Mouse (Mus musculus): ENCODE results near the gene 4921524J17Rik. TPM values are rescaled to one million over a fixed set of nuclear protein-coding genes. Genes with fewer than 3 reads are reported as not detected.

4921524J17Rik gene
- total and polyA plus RNA-seq, 3 experiments, result 14.6 to 21.9 TPM; not detected in 1

- Histone ChIP-seq H3K4me1 (ENCODE audit: control insufficient read depth in 1 of 2, insufficient read depth in 2 of 2, low read length in 2 of 2) (no peaks in the 10 kb centered on the region), H3K27me3 (ENCODE audit: control insufficient read depth in 1 of 2, insufficient read depth in 2 of 2, low read length in 2 of 2) (peaks cover 0 to 3% of the 10 kb centered on the region in 2 experiments; a peak in 2 of 4 replicates), H3K27ac (ENCODE audit: control insufficient read depth, low read depth, low read length) (no peak overlapping the region), H3K9me3 (replicated peaks; ENCODE audit: insufficient read depth, low read length) (no peaks in the 10 kb centered on the region), H3K9ac (ENCODE audit: control insufficient read depth, low read depth, low read length, poor library complexity, severe bottlenecking) (no peak overlapping the region), H3K4me3 (ENCODE audit: control insufficient read depth in 1 of 2, insufficient read depth in 1 of 2, low read depth in 2 of 2, low read length in 2 of 2) (no peak overlapping the region), H3K79me2 (ENCODE audit: control insufficient read depth, insufficient read depth, low read length, poor library complexity) (no peaks in the 10 kb centered on the region), H3K36me3 (ENCODE audit: control insufficient read depth in 1 of 2, insufficient read depth in 2 of 2, low read length in 2 of 2) (no peaks in the 10 kb centered on the region)
- DNase-seq (ENCODE audit: low read depth, low spot score), result no peak
- TF ChIP-seq POLR2AphosphoS2 (IDR thresholded peaks at IDR 0.05; ENCODE audit: low read length) (no peak), E2F4 (IDR thresholded peaks at IDR 0.05; ENCODE audit: borderline replicate concordance, low read depth, low read length) (no peak), CTCF (IDR thresholded peaks at IDR 0.05 in 2 of 3, conservative IDR thresholded peaks at IDR 0.05 in 1 of 3; ENCODE audit: control insufficient read depth in 1 of 3, insufficient read depth in 1 of 3, low read depth in 2 of 3, low read length in 3 of 3, poor library complexity in 1 of 3, severe bottlenecking in 1 of 3) (no peak), ZNF384 (IDR thresholded peaks at IDR 0.05; ENCODE audit: low read depth, low read length) (no peak), MYC (IDR thresholded peaks at IDR 0.05; ENCODE audit: low read depth, low read length) (no peak), NELFE (IDR thresholded peaks at IDR 0.05; ENCODE audit: low read depth, low read length) (no peak), TCF12 (IDR thresholded peaks at IDR 0.05; ENCODE audit: low read depth, low read length) (no peak), MEF2A (IDR thresholded peaks at IDR 0.05; ENCODE audit: extremely low read depth, insufficient replicate concordance, low read depth, low read length, poor library complexity, severe bottlenecking) (no peak), MAFK (IDR thresholded peaks at IDR 0.05; ENCODE audit: borderline replicate concordance, low read depth, low read length) (no peak), UBTF (IDR thresholded peaks at IDR 0.05; ENCODE audit: borderline replicate concordance, insufficient read depth, low read depth, low read length) (no peak)
Measured at GRCm38 (mm10) chr8:85466056-85466455, 33.4 kb upstream of the 4921524J17Rik start.

GRCm38 (mm10) chr8:85464316-85464715, 31.7 kb upstream of the 4921524J17Rik start:
- no peak overlapping the region for H3K4me3 ChIP-seq (ENCODE audit: control insufficient read depth in 1 of 2, insufficient read depth in 1 of 2, low read depth in 2 of 2, low read length in 2 of 2)

More at GRCm38 (mm10) chr8:85464316-85464715, 31.7 kb upstream of the 4921524J17Rik start:
- no peaks in the 10 kb centered on the region for H3K36me3 ChIP-seq (ENCODE audit: control insufficient read depth in 1 of 2, insufficient read depth in 2 of 2, low read length in 2 of 2)
- no peak overlapping the region for H3K27ac ChIP-seq (ENCODE audit: control insufficient read depth, low read depth, low read length)
- DNase-seq (ENCODE audit: low read depth, low spot score), result no peak
- no peaks in the 10 kb centered on the region for H3K9me3 ChIP-seq (replicated peaks; ENCODE audit: insufficient read depth, low read length)
- peaks cover 0 to 3% of the 10 kb centered on the region in 2 experiments; a peak in 2 of 4 replicates for H3K27me3 ChIP-seq (ENCODE audit: control insufficient read depth in 1 of 2, insufficient read depth in 2 of 2, low read length in 2 of 2)
- H3K79me2 ChIP-seq (ENCODE audit: control insufficient read depth, insufficient read depth, low read length, poor library complexity), result no peaks in the 10 kb centered on the region
- no peak overlapping the region for H3K9ac ChIP-seq (ENCODE audit: control insufficient read depth, low read depth, low read length, poor library complexity, severe bottlenecking)
- no peaks in the 10 kb centered on the region for H3K4me1 ChIP-seq (ENCODE audit: control insufficient read depth in 1 of 2, insufficient read depth in 2 of 2, low read length in 2 of 2)
- TF ChIP-seq KAT2A (conservative IDR thresholded peaks at IDR 0.05; ENCODE audit: low read depth, low read length) (no peak), ZNF384 (IDR thresholded peaks at IDR 0.05; ENCODE audit: low read depth, low read length) (no peak), POLR2AphosphoS2 (IDR thresholded peaks at IDR 0.05; ENCODE audit: low read length) (no peak), TCF12 (IDR thresholded peaks at IDR 0.05; ENCODE audit: low read depth, low read length) (no peak), GABPA (IDR thresholded peaks at IDR 0.05; ENCODE audit: low read depth, low read length) (no peak), RAD21 (IDR thresholded peaks at IDR 0.05; ENCODE audit: low read depth, low read length) (no peak), MAZ (IDR thresholded peaks at IDR 0.05; ENCODE audit: low read depth, low read length) (no peak), TBP (IDR thresholded peaks at IDR 0.05; ENCODE audit: low read depth, low read length) (no peak), GATA1 (IDR thresholded peaks at IDR 0.05; ENCODE audit: low read depth, low read length) (no peak), CHD2 (IDR thresholded peaks at IDR 0.05; ENCODE audit: low read length) (no peak), EP300 (IDR thresholded peaks at IDR 0.05; ENCODE audit: low read depth in 1 of 2, low read length in 2 of 2) (no peak), ELF1 (IDR thresholded peaks at IDR 0.05; ENCODE audit: low read depth, low read length) (no peak), SMC3 (IDR thresholded peaks at IDR 0.05; ENCODE audit: low read depth, low read length) (no peak), POLR2A (IDR thresholded peaks at IDR 0.05; ENCODE audit: control insufficient read depth in 1 of 2, insufficient read depth in 1 of 2, low read depth in 1 of 2, low read length in 2 of 2, poor library complexity in 1 of 2) (no peak)

Data from MEL (cell line).